Mouse (Mus musculus) lung, postnatal 10 days (tissue): ENCODE data around the gene Papss1.

Experiments used
- DNase-seq: peaks from one replicate; pipeline ENCODE4 v3.0.0; 2021

Gene Papss1

GRCm38 (mm10) chr3:131586818-131587217 lies 22.2 kb downstream of the Papss1 start:
- DNase-seq = no peak

- DNase-seq = no peak
These were observed 23.4 kb downstream of the Papss1 start for GRCm38 (mm10) chr3:131587959-131588358.

- no peak for DNase-seq
These were observed 28.7 kb downstream of the Papss1 start for GRCm38 (mm10) chr3:131593143-131593798.

GRCm38 (mm10) chr3:131594361-131594760 lies 29.8 kb downstream of the Papss1 start:
- DNase-seq = no peak

GRCm38 (mm10) chr3:131595546-131596245 lies 31.1 kb downstream of the Papss1 start:
- no peak for DNase-seq

- DNase-seq = no peak
These were observed 36.2 kb downstream of the Papss1 start for GRCm38 (mm10) chr3:131600726-131601125.

- no peak for DNase-seq
These were observed 36.8 kb downstream of the Papss1 start for GRCm38 (mm10) chr3:131601366-131601765.

GRCm38 (mm10) chr3:131602995-131603414 lies 38.4 kb downstream of the Papss1 start:
- no peak for DNase-seq

- DNase-seq = no peak
These were observed 43.5 kb downstream of the Papss1 start for GRCm38 (mm10) chr3:131608112-131608511.

GRCm38 (mm10) chr3:131609651-131610050 lies 45.1 kb downstream of the Papss1 start:
- DNase-seq = no peak

GRCm38 (mm10) chr3:131610595-131610994 lies 46.0 kb downstream of the Papss1 start:
- no peak for DNase-seq

GRCm38 (mm10) chr3:131612847-131613246 lies 48.3 kb downstream of the Papss1 start:
- no peak for DNase-seq

- DNase-seq = no peak
These were observed 49.5 kb downstream of the Papss1 start for GRCm38 (mm10) chr3:131614056-131614455.

- DNase-seq = no peak
These were observed 54.2 kb downstream of the Papss1 start for GRCm38 (mm10) chr3:131618580-131619338.

GRCm38 (mm10) chr3:131623208-131623607 lies 58.6 kb downstream of the Papss1 start:
- no peak for DNase-seq

- DNase-seq = no peak
These were observed 59.5 kb downstream of the Papss1 start for GRCm38 (mm10) chr3:131624063-131624462.

GRCm38 (mm10) chr3:131627476-131627875 lies 62.9 kb downstream of the Papss1 start:
- no peak for DNase-seq

GRCm38 (mm10) chr3:131628265-131628664 lies 63.7 kb downstream of the Papss1 start:
- DNase-seq = no peak

GRCm38 (mm10) chr3:131628931-131629330 lies 64.4 kb downstream of the Papss1 start:
- no peak for DNase-seq

GRCm38 (mm10) chr3:131630407-131631317 lies 66.1 kb downstream of the Papss1 start:
- DNase-seq = no peak

GRCm38 (mm10) chr3:131631318-131631870 lies 66.8 kb downstream of the Papss1 start:
- peak; percentile 11 for DNase-seq

GRCm38 (mm10) chr3:131634091-131634490 lies 69.5 kb downstream of the Papss1 start:
- no peak for DNase-seq
